Mouse (Mus musculus) forebrain, postnatal 0 days (tissue): ENCODE measurements around the gene Gjc1. TPM values are rescaled to one million over a fixed set of nuclear protein-coding genes. Genes with fewer than 3 reads are reported as not detected.
A peak's percentile ranks its signal among the peaks of the same experiment; 100 is the strongest.

Source experiments
- ATAC-seq: fragments of 200-750 bp; cut with Nextera tagmentation; 2 replicates; pipeline ENCODE4 v1.8.0; 2017; ENCODE audit warnings: mild to moderate bottlenecking, moderate library complexity
- DNase-seq: peaks from one replicate; pipeline ENCODE4 v3.0.0-alpha.2; 2015
- H3K27ac ChIP-seq: fragments of 300-500 bp; sonication (generic); 2 replicates; pipeline ENCODE4 v1.5.1; 2014; ENCODE audit warnings: low read depth, mild to moderate bottlenecking, antibody characterized with exemption, low read length, moderate library complexity, mixed read lengths
- H3K27me3 ChIP-seq: fragments of 300-500 bp; sonication (generic); 2 replicates; pipeline ENCODE4 v1.6.1; 2014; ENCODE audit warnings: mild to moderate bottlenecking, low read length, mixed read lengths; ENCODE audit not compliant: insufficient read depth
- H3K36me3 ChIP-seq: fragments of 300-500 bp; sonication (generic); 2 replicates; pipeline ENCODE4 v1.6.1; 2014; ENCODE audit warnings: mild to moderate bottlenecking, moderate library complexity; ENCODE audit not compliant: insufficient read depth
- H3K4me1 ChIP-seq: fragments of 300-500 bp; sonication (generic); 2 replicates; pipeline ENCODE4 v1.6.1; 2014; ENCODE audit warnings: antibody characterized with exemption; ENCODE audit not compliant: insufficient read depth
- H3K4me2 ChIP-seq: fragments of 300-500 bp; sonication (generic); 2 replicates; pipeline ENCODE4 v1.6.1; 2014; ENCODE audit warnings: low read depth, mild to moderate bottlenecking, moderate library complexity
- H3K4me3 ChIP-seq: fragments of 300-500 bp; sonication (generic); 2 replicates; pipeline ENCODE4 v1.5.1; 2014; ENCODE audit warnings: low read depth, low read length, mixed read lengths
- H3K9ac ChIP-seq: fragments of 300-500 bp; sonication (generic); 2 replicates; pipeline ENCODE4 v1.6.1; 2014; ENCODE audit warnings: mild to moderate bottlenecking
- H3K9me3 ChIP-seq: fragments of 300-500 bp; sonication (generic); 2 replicates; pipeline ENCODE4 v1.6.1; 2016; ENCODE audit warnings: low read length
- CTCF ChIP-seq: sonication (generic); IDR thresholded peaks from 2 replicates; pipeline ENCODE4 v1.5.1; 2016; ENCODE audit warnings: antibody characterized with exemption, control low read depth, low read depth
- WGBS: fragments of 180-500 bp; shearing (Covaris S2); extraction: QIAGEN DNeasy Blood & Tissue Kit; methylation state at CpG from one replicate; pipeline ENCODE4 v1.1.7; 2014; 5-methylcytosine and 5-hydroxymethylcytosine counted together
- polyA plus RNA-seq: library from polyadenylated mRNA; unstranded; fragments of >200 nt; fragmentation: Nextera tagmentation; extraction: Ambion mirVana; gene quantifications from 2 replicates; pipeline ENCODE4 v1.2.1, GENCODE M21; 2015
- total RNA-seq: library from RNA; depleted of rRNA; stranded (reverse); fragments of >200 nt; gene quantifications from 2 replicates; pipeline ENCODE4 v1.2.3, GENCODE M21; 2014

Gjc1 gene
- total and polyA plus RNA-seq, 2 experiments from 2014 or later, result 22.6 to 25.3 TPM

DNA sequence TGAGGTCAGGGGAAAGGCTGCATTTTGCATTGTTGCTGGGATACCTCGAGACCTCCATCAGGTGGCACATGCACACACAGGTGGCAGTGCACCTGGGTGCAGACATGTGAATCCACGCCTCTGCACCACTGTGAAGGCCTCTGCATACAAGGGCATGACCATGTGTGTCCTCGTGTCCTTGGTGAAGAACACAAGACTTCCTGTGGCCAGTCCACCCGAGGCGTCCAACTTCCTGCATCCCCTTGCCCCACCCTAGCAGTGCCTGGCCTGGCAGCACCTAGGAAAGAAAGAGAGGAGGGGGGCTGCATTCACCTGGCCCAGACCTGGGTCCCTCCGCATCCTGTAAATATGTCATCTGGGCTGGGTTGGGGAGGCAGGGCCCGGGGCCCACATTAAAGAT lies 39.7 kb downstream of the Gjc1 start:
- Histone ChIP-seq H3K27me3 (no peaks in the 10 kb centered on the region), H3K9ac (no peak overlapping the region), H3K4me2 (no peak overlapping the region), H3K4me1 (peaks cover 4% of the 10 kb centered on the region; the same call in 1 of the 2 replicates), H3K36me3 (peaks cover 18% of the 10 kb centered on the region; the same call in 1 of the 2 replicates), H3K4me3 (no peak overlapping the region), H3K27ac (no peak overlapping the region), H3K9me3 (no peaks in the 10 kb centered on the region)
- TF ChIP-seq CTCF, result no peak
- no peak for ATAC-seq
- no peak for DNase-seq
- 90% methylated on average over 7 of the region's 7 CpGs for whole genome bisulfite sequencing

DNA sequence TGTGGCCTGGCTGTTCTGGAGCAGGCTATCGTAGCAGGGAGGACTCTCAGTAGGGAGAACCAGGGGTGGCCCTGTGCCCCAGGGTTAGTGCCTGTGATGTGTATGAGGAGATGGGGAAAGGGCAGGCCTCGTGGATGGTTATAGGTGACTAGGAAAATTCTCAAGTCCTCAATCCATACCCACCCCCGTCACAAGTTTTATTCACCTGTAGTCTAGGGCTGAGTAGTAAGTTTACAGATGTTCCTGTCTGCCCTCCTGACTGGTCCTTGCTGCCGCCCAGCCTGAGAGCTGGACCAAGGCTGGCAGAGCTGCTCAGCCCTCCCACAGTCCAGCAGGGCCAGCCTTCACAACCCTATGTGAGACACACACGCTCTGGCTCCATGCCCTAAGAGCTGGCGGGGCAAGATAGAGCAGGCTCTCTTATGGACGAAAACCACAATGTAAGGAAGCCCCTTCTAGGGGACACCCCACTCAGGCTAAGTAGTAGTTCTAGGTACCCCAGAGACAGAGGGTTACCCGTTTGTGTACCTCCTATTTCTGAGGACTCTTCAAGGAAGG lies 40.3 kb downstream of the Gjc1 start:
- Histone ChIP-seq H3K9me3 (no peaks in the 10 kb centered on the region), H3K4me2 (no peak overlapping the region), H3K27me3 (no peaks in the 10 kb centered on the region), H3K9ac (no peak overlapping the region), H3K36me3 (peaks cover 18% of the 10 kb centered on the region; the same call in 1 of the 2 replicates), H3K27ac (no peak overlapping the region), H3K4me1 (peaks cover 4% of the 10 kb centered on the region; the same call in 1 of the 2 replicates), H3K4me3 (no peak overlapping the region)
- ATAC-seq, result no peak
- no peak for DNase-seq
- 76% methylated on average over 8 of the region's 8 CpGs for WGBS
- TF ChIP-seq CTCF, result no peak

DNA sequence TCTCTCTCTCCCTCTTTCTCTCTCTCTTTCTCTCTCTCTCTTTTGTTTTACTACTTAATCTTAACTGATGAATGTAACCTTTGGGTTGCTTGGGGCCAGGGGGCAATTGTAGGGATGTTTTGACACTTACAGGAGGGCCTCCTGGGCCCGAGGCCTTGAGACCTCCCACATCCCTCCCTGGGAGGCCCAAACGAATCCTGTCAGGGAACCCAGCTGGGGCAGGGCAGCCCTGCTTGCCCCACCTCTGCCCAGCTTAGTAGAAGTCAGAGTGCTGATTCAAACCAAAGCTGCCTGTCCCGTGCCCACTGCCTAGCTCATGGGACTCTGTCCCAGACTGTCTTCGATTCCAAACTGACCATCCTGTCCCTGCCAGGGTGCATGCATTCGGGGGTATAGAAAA lies 40.9 kb downstream of the Gjc1 start:
- no peak overlapping the region for H3K9ac ChIP-seq
- TF ChIP-seq CTCF, result no peak
- no peaks in the 10 kb centered on the region for H3K27me3 ChIP-seq
- no peak overlapping the region for H3K4me3 ChIP-seq
- WGBS, result 41% methylated on average over 5 of the region's 5 CpGs
- ATAC-seq, result no peak
- DNase-seq, result no peak
- no peaks in the 10 kb centered on the region for H3K9me3 ChIP-seq
- peaks cover 18% of the 10 kb centered on the region; the same call in 1 of the 2 replicates for H3K36me3 ChIP-seq
- H3K4me2 ChIP-seq, result no peak overlapping the region
- peaks cover 4% of the 10 kb centered on the region; the same call in 1 of the 2 replicates for H3K4me1 ChIP-seq
- H3K27ac ChIP-seq, result no peak overlapping the region

DNA sequence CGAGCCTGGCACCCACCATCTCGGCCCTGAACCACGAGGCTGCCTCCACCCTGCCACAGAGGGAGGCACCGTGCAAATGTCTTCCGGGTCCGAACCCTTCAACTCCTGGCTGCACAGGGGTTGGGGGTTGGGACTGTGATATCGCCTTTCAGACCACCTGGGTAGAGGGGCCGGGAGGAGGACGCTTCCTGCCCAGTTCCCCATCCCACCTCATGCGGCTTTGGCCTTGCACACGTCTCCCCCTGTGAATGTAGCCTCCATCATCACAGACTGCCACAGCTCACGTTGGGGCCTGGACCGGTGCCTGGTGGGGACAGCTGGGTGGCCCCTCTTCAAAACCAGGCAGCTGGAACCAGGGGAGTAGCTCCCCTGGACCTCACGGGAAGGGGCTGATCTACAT lies 41.3 kb downstream of the Gjc1 start:
- H3K4me2 ChIP-seq, result no peak overlapping the region
- no peak for ATAC-seq
- H3K27me3 ChIP-seq, result no peaks in the 10 kb centered on the region
- DNase-seq, result no peak
- H3K27ac ChIP-seq, result no peak overlapping the region
- H3K9ac ChIP-seq, result no peak overlapping the region
- no peak overlapping the region for H3K4me3 ChIP-seq
- WGBS, result 38% methylated on average over 14 of the region's 14 CpGs
- peaks cover 4% of the 10 kb centered on the region; the same call in 1 of the 2 replicates for H3K4me1 ChIP-seq
- TF ChIP-seq CTCF, result no peak
- H3K36me3 ChIP-seq, result peaks cover 18% of the 10 kb centered on the region; the same call in 1 of the 2 replicates
- no peaks in the 10 kb centered on the region for H3K9me3 ChIP-seq

DNA sequence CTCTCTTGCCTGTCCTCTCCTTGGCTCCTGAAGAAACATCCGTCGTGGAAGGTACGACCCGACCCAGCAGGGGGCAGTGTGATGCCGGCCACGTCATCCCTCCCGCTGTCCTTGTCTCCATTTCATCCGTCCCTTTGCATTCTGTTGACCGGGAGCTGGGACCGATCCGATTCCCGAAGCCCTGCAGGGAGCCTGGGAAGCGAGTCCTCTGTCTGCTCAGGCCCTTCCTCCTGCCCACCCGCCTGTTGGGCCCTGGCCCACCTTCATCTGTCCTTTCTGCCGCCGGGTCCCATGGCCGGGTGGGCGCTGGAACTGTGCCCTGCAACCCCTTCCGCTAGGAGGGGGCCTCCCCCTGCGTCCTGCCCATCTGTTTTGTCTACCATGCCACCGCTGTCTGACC lies 41.9 kb downstream of the Gjc1 start:
- Histone ChIP-seq H3K9ac (peak overlapping the region; percentile 51; the same call in 1 of the 2 replicates), H3K27me3 (no peaks in the 10 kb centered on the region), H3K27ac (no peak overlapping the region), H3K4me1 (peaks cover 4% of the 10 kb centered on the region; the same call in 1 of the 2 replicates), H3K4me2 (peak overlapping the region; percentile 26; the same call in 1 of the 2 replicates), H3K4me3 (no peak overlapping the region), H3K9me3 (no peaks in the 10 kb centered on the region), H3K36me3 (peaks cover 18% of the 10 kb centered on the region; the same call in 1 of the 2 replicates)
- DNase-seq (peak; percentile 79), ATAC-seq (no peak)
- peak; percentile 81 for TF ChIP-seq CTCF
- WGBS, result 26% methylated on average over 21 of the region's 21 CpGs

DNA sequence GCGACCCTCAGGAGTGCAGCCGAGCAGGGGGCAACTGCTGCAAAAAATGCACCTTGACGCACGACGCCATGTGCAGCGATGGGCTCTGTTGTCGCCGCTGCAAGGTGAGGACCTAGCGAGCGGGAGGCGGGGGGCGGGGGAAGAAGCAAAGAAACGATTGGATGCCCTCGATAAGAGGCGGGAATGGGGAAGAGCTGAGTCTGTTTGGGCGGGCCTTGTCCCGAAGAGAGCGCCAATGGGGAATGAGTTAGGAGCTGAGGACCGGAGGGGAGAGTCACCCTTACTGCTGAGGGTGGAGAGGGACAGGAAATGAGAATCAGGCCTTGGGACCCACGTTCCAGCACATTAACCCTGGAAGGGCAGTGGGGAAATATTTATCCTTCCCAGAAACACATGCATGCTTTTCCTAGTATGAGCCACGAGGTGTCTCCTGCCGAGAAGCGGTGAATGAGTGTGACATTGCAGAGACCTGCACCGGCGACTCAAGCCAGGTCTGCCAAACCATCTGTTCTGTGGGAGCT lies 44.8 kb downstream of the Gjc1 start:
- peak; percentile 63 for TF ChIP-seq CTCF
- ATAC-seq (peak; percentile 91), DNase-seq (peak; percentile 94)
- no peaks in the 10 kb centered on the region for H3K27me3 ChIP-seq
- H3K9me3 ChIP-seq, result no peaks in the 10 kb centered on the region
- WGBS, result 1% methylated on average over 25 of the region's 25 CpGs
- H3K27ac ChIP-seq, result peak overlapping the region; percentile 96
- no peaks in the 10 kb centered on the region for H3K4me1 ChIP-seq
- peak overlapping the region; percentile 89 for H3K4me2 ChIP-seq
- H3K36me3 ChIP-seq, result peaks cover 18% of the 10 kb centered on the region; the same call in 1 of the 2 replicates
- H3K4me3 ChIP-seq, result peak overlapping the region; percentile 60
- peak overlapping the region; percentile 91 for H3K9ac ChIP-seq
